Mouse (Mus musculus) liver, embryonic 15.5 days (tissue): ENCODE measurements around the gene Gmpr. TPM values are rescaled to one million over a fixed set of nuclear protein-coding genes. Genes with fewer than 3 reads are reported as not detected.
A peak's percentile ranks its signal among the peaks of the same experiment; 100 is the strongest.
"Not testable (repeated sequence)": the region's sequence is repeated elsewhere in the genome, so short reads cannot be mapped to it uniquely, and the experiment has no call there.

Source experiments
- ATAC-seq: fragments of 200-750 bp; cut with Nextera tagmentation; 2 replicates; pipeline ENCODE4 v1.8.0; 2017; ENCODE audit warnings: moderate number of reproducible peaks, mild to moderate bottlenecking, moderate library complexity; ENCODE audit not compliant: insufficient read depth
- H3K27ac ChIP-seq: fragments of 300-500 bp; sonication (generic); replicated peaks from 2 replicates; pipeline ENCODE4 v1.5.1; 2015; ENCODE audit warnings: mild to moderate bottlenecking, inconsistent platforms
- H3K27me3 ChIP-seq: fragments of 300-500 bp; sonication (generic); 2 replicates; pipeline ENCODE4 v1.6.1; 2015; ENCODE audit warnings: mild to moderate bottlenecking, inconsistent platforms
- H3K36me3 ChIP-seq: fragments of 300-500 bp; sonication (generic); replicated peaks from 2 replicates; pipeline ENCODE4 v1.6.1; 2015; ENCODE audit warnings: moderate library complexity, mild to moderate bottlenecking, inconsistent platforms
- H3K4me1 ChIP-seq: fragments of 300-500 bp; sonication (generic); replicated peaks from 2 replicates; pipeline ENCODE4 v1.6.1; 2015; ENCODE audit warnings: inconsistent platforms
- H3K4me2 ChIP-seq: fragments of 300-500 bp; sonication (generic); 2 replicates; pipeline ENCODE4 v1.6.1; 2015; ENCODE audit warnings: moderate library complexity, mild to moderate bottlenecking, inconsistent platforms
- H3K4me3 ChIP-seq: fragments of 300-500 bp; sonication (generic); replicated peaks from 2 replicates; pipeline ENCODE4 v1.5.1; 2015; ENCODE audit warnings: mild to moderate bottlenecking, inconsistent platforms
- H3K9ac ChIP-seq: fragments of 300-500 bp; sonication (generic); 2 replicates; pipeline ENCODE4 v1.6.1; 2015; ENCODE audit warnings: moderate library complexity, mild to moderate bottlenecking, inconsistent platforms
- H3K9me3 ChIP-seq: fragments of 300-500 bp; sonication (generic); replicated peaks from 2 replicates; pipeline ENCODE4 v1.6.1; 2016; ENCODE audit warnings: inconsistent platforms
- WGBS: fragments of 180-500 bp; shearing (Covaris S2); methylation state at CpG from one replicate; pipeline ENCODE4 v1.1.7; 2015; ENCODE audit warnings: mixed read lengths; ENCODE audit not compliant: insufficient replicate concordance; 5-methylcytosine and 5-hydroxymethylcytosine counted together
- polyA plus RNA-seq: library from polyadenylated mRNA; unstranded; fragments of >200 nt; fragmentation: Nextera tagmentation; extraction: Ambion mirVana; gene quantifications from 2 replicates; pipeline ENCODE4 v1.2.1, GENCODE M21; 2015

Gmpr gene
- polyA plus RNA-seq, 1 experiment from 2014 or later, result 265 TPM

DNA sequence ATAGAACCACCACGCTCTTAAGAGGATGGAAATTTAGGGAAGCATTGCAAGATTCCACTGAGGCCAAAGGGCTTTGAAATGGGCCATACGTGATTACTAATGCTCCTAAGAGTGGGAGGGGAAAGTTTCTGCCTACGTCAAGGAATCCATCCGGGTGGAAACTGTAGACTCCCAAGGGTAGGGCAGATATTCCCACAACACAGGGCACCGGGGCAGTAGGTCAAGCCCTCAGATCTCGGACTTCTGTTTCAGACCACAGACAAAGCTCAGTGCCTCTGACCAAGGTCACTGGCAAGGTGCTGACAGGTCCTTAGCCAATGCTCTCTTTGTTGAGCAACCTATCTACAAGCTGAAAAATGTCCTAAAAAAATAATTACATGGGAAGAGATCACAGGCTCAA is 27.3 kb upstream of the Gmpr start:
- H3K4me1 ChIP-seq, result peaks cover 13% of the 10 kb centered on the region
- no peak overlapping the region for H3K9ac ChIP-seq
- WGBS, result 68% methylated on average over 6 of the region's 6 CpGs
- H3K36me3 ChIP-seq, result no peaks in the 10 kb centered on the region
- ATAC-seq, result no peak
- H3K4me3 ChIP-seq, result no peak overlapping the region
- H3K27ac ChIP-seq, result no peak overlapping the region
- H3K4me2 ChIP-seq, result no peak overlapping the region
- H3K27me3 ChIP-seq, result peaks cover 22% of the 10 kb centered on the region
- 0 out of 2 replicates have a peak, but pooled peaks cover 2% of the 10 kb centered on the region for H3K9me3 ChIP-seq

DNA sequence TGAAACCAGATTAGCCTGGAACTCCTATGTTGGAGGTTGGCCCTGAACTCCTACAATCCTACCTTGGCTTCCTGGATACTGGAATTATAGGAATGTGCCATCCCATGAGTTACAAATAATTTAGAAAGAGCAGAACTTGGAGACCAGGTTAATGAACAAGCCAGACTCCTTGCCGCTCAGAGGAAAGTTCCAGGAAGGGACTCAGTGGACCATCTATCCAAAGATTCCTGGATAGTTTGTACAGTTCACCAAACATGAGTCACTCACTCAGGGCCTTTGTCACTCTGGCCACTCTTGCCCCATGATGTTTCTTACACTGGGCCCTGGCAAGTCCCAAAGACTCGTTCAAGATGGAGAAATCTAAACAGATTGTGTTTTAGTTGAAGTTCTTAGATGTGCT is 24.0 kb upstream of the Gmpr start:
- H3K4me1 ChIP-seq, result 0 out of 2 replicates have a peak, but pooled peaks cover under 1% of the 10 kb centered on the region
- no peak for ATAC-seq
- 76% methylated on average over 2 of the region's 2 CpGs for WGBS

DNA sequence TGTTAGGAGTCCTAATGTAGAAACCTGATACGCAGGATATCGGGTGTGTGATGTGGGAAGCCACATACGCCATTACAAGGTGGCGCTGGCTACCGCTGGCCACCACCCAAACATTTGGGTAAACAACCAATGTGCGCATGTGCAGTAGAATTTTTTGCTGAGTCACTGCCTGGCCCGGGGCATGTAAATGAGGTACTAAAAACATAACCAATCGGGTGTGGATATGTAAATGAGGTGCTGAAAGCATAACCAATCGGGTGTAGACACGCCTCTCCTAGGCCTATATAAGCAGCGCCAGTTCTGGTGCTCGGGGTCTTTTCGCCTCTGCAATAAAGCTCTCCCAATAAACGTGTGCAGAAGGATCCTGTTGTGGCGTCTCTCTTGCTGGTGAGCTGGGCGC is 23.3 kb upstream of the Gmpr start:
- ATAC-seq, H3K4me3 ChIP-seq, H3K4me2 ChIP-seq, H3K9ac ChIP-seq, H3K4me1 ChIP-seq, H3K27ac ChIP-seq, H3K36me3 ChIP-seq, H3K9me3 ChIP-seq: not testable (repeated sequence)
- 87% methylated on average over 16 of the region's 16 CpGs for WGBS
- H3K27me3 ChIP-seq, result peaks cover 16% of the 10 kb centered on the region

More for the DNA sequence above, 24.0 kb upstream of the Gmpr start:
- Histone ChIP-seq H3K27me3 (peaks cover 16% of the 10 kb centered on the region), H3K4me3 (no peak overlapping the region), H3K27ac (no peak overlapping the region), H3K9me3 (0 out of 2 replicates have a peak, but pooled peaks cover 2% of the 10 kb centered on the region), H3K36me3 (no peaks in the 10 kb centered on the region), H3K4me2 (no peak overlapping the region), H3K9ac (no peak overlapping the region)

DNA sequence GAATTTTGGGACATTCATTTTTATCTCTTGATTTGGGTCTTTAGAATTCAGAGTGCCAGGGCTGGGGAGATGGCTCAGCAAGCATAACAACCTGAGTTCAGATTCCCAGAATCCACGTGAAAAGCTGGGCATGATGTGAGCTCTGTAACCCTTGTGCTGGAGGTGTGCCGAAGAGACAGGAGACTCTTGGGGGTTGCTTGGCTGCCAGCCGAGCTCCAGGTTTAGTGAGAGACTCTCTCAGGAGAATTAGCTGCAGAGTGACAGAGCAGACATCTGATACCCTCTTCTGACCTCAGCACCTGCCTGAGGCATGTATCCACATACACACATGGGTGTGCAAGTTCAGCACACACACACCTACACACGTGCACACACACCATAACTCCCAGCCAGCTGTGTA is 21.6 kb upstream of the Gmpr start:
- no peaks in the 10 kb centered on the region for H3K4me1 ChIP-seq
- H3K4me3 ChIP-seq, result no peak overlapping the region
- peaks cover 8% of the 10 kb centered on the region; the same call in 1 of the 2 replicates for H3K27me3 ChIP-seq
- H3K27ac ChIP-seq, result no peak overlapping the region
- WGBS, result 70% methylated on average over 4 of the region's 4 CpGs
- H3K9ac ChIP-seq, result no peak overlapping the region
- no peak overlapping the region for H3K4me2 ChIP-seq
- no peaks in the 10 kb centered on the region for H3K36me3 ChIP-seq
- H3K9me3 ChIP-seq, result 0 out of 2 replicates have a peak, but pooled peaks cover 2% of the 10 kb centered on the region
- ATAC-seq, result no peak

DNA sequence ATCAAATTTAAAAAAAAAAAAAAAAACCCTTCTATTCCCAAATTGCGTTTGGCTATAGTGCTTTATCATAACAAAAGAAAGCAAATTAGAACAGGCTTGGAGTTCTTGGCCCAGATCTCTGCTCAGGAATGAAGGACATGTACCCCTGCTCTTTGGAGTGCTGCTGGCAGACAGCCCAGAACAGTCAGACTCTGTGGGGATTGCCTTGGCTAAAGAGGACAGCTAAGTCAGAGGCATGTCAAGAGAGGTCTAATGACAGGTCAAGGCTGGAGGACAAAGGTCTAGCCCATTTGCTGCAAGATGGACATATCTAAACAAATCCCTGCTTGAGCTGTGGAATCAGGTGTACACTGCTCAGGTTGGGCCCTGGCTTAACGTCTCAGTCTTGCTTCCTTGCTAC is 20.6 kb upstream of the Gmpr start:
- WGBS, result 61% methylated on average over 2 of the region's 2 CpGs
- Histone ChIP-seq H3K36me3 (no peaks in the 10 kb centered on the region), H3K27ac (no peak overlapping the region), H3K4me3 (no peak overlapping the region), H3K9ac (no peak overlapping the region), H3K4me1 (no peaks in the 10 kb centered on the region), H3K27me3 (peaks cover 5% of the 10 kb centered on the region; the same call in 1 of the 2 replicates), H3K4me2 (no peak overlapping the region), H3K9me3 (0 out of 2 replicates have a peak, but pooled peaks cover 2% of the 10 kb centered on the region)
- no peak for ATAC-seq

DNA sequence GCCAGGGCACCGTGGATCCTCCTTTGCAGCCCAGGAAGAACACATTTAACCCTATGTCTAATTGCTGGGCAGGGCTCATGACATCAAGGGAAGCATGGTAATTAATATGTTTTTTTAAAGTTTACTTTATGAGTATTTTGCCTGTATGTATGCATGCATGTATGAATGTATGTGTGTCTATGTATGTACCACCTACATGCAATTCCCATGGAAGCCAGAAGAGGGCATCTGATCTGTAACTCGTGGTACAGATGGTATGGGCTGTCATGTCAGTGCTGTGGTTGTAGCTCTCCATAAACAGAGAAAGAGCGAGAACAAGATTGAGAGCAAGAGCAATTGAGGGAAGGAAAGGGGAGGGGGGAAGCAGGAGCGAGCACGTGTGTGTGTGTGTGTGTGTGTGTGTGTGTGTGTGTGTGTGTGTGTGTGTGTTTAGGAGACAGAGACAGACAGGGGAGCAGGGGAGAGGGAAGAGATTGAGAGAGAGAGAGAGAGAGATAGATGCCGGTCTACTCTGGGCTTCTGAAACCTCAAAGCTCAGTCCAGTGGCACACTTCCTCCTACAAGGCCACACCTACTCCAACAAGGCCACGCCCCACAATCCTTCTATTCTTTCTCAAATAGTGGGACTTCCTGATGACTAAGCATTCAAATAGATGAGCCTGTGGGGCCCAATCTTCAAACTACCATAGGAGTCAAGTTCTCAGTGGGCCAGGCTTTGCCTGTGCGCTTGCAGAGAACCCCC is 15.1 kb upstream of the Gmpr start:
- no peak overlapping the region for H3K4me2 ChIP-seq
- peak; percentile 64 for ATAC-seq
- WGBS, result 67% methylated on average over 8 of the region's 8 CpGs

DNA sequence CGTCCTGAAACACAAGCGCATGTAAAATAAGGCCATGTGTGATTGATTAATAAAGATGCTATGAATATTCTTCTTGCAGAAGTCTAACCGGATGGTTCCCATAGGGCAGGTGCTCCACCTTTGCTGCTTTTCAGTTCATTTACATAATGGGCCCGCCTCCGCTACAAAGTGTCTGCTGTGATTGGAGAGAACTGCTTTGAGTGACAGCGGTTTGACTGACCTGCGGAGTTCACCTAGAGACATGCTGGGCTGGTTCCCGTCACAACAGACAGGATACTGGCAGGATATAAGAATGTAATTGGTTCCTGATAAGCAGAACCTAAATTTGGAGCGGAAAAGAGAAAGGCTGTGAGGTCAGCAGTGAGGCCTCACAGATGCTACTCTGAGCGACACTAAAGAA is 13.4 kb upstream of the Gmpr start:
- no peaks in the 10 kb centered on the region for H3K36me3 ChIP-seq
- H3K4me2 ChIP-seq, result peak overlapping the region; percentile 8; the same call in 1 of the 2 replicates
- no peak overlapping the region for H3K9ac ChIP-seq
- no peak for ATAC-seq
- no peaks in the 10 kb centered on the region for H3K27me3 ChIP-seq
- peak overlapping the region; percentile 17; the same call in 1 of the 2 replicates for H3K4me3 ChIP-seq
- H3K27ac ChIP-seq, result no peak overlapping the region
- no peaks in the 10 kb centered on the region for H3K9me3 ChIP-seq
- peaks cover 25% of the 10 kb centered on the region for H3K4me1 ChIP-seq
- 52% methylated on average over 10 of the region's 10 CpGs for WGBS

More for the DNA sequence above, 15.1 kb upstream of the Gmpr start:
- H3K27me3 ChIP-seq, result 0 out of 2 replicates have a peak, but pooled peaks cover 2% of the 10 kb centered on the region
- H3K9me3 ChIP-seq, result no peaks in the 10 kb centered on the region
- H3K4me3 ChIP-seq, result no peak overlapping the region
- H3K36me3 ChIP-seq, result no peaks in the 10 kb centered on the region
- no peak overlapping the region for H3K9ac ChIP-seq
- peaks cover 24% of the 10 kb centered on the region for H3K4me1 ChIP-seq
- H3K27ac ChIP-seq, result no peak overlapping the region

DNA sequence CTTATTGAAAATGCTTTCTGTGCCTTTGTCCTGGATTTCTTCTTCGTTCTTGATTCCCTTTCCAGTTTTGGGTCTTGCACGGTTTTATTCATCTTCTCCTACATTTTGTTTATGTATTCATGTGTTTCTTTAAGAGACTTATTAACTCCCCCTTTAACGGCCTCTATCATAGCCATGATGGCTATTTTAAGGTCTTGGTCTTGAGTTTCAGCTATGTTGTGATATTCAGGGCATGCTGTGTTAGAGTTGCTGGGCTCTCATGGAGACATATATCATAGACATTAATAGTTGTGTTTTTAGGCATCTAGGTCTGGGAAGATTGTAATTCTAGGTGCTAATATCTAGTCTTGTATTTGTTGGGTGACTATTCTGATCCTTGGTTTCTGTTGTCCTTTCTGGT is 8.6 kb upstream of the Gmpr start:
- H3K4me1 ChIP-seq, result peaks cover 66% of the 10 kb centered on the region
- no peak for ATAC-seq
- H3K9me3 ChIP-seq, result peaks cover 6% of the 10 kb centered on the region; the same call in 1 of the 2 replicates
- no peaks in the 10 kb centered on the region for H3K36me3 ChIP-seq
- H3K4me2 ChIP-seq, result no peak overlapping the region
- 0 out of 2 replicates have a peak overlapping the region, but pooled peaks have one; percentile 61 for H3K27ac ChIP-seq
- H3K27me3 ChIP-seq, result no peaks in the 10 kb centered on the region
- H3K9ac ChIP-seq, result no peak overlapping the region
- 79% methylated on average over 3 of the region's 3 CpGs for WGBS
- H3K4me3 ChIP-seq, result no peak overlapping the region

DNA sequence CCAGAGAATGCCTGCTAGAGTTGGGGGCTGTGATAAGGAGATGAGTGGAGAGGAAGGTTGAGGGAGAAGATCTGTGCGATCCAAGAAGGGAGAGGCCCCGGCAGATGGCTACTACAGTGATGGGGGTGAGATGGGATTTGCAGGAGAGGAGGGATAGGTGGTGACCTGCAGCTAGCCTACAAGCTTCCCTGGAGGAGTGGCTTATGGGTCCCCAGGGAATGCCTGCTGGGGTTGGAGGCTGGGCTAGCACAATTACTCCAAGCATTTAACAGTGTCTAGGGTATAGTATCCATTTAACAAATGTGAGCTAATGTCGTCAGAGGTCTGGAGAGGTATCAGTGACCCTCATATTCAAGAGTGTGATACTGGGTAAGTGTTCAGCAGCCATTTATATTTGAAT is 7.9 kb upstream of the Gmpr start:
- H3K27ac ChIP-seq, result 0 out of 2 replicates have a peak overlapping the region, but pooled peaks have one; percentile 61
- peaks cover 66% of the 10 kb centered on the region for H3K4me1 ChIP-seq
- peak overlapping the region; percentile 37 for H3K4me2 ChIP-seq
- no peak for ATAC-seq
- H3K36me3 ChIP-seq, result no peaks in the 10 kb centered on the region
- 82% methylated on average over 3 of the region's 3 CpGs for WGBS
- H3K9ac ChIP-seq, result no peak overlapping the region
- peaks cover 6% of the 10 kb centered on the region; the same call in 1 of the 2 replicates for H3K9me3 ChIP-seq
- H3K27me3 ChIP-seq, result no peaks in the 10 kb centered on the region
- H3K4me3 ChIP-seq, result no peak overlapping the region

DNA sequence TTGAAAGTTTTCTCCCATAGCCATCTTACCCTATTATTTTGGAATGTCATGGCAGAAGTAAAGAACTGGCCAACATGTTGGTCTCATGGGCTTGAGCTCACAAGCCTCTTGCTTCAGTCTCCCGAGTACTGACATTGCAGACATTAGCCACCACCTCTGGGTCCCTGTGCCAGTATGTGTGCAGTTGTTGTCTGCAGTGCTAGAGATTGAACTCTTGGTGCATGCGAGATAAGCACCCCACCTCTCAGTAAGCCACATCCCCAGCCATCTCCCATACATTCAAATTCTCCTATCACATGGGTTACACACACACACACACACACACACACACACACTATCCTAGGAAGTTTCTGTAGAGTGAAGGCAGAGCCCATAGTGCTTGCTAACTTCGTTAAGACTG is 7.3 kb upstream of the Gmpr start:
- Histone ChIP-seq H3K9ac (no peak overlapping the region), H3K4me2 (peak overlapping the region; percentile 37)
- WGBS, result 24% methylated on average over 3 of the region's 3 CpGs

DNA sequence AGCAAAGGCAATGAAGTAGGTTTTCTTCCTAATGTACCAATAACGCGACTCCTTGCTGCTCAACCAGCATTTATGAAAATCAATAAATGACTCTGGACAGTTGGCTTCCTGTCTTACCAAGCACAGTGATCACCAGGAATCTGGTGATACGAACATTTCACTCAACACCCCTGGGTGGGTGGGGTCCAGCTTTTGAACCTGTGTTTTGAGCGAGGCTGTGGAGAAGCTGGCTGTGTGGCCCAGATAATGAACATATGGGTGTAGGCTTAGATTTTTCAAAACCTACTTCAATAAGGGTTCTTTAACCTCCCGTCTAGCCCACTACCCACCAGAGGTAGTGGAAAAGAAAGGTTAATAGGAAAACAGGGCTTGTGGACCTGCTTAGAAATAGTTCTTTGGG is 4.5 kb upstream of the Gmpr start:
- Histone ChIP-seq H3K4me2 (peak overlapping the region; percentile 53), H3K36me3 (no peaks in the 10 kb centered on the region), H3K9ac (peak overlapping the region; percentile 25; the same call in 1 of the 2 replicates), H3K4me1 (peaks cover 75% of the 10 kb centered on the region), H3K27ac (peak overlapping the region; percentile 87), H3K9me3 (peaks cover 6% of the 10 kb centered on the region; the same call in 1 of the 2 replicates), H3K27me3 (no peaks in the 10 kb centered on the region; the same call in 1 of the 2 replicates), H3K4me3 (no peak overlapping the region)
- peak; percentile 53 for ATAC-seq
- WGBS, result 39% methylated on average over 5 of the region's 5 CpGs

More for the DNA sequence above, 7.3 kb upstream of the Gmpr start:
- H3K27me3 ChIP-seq, result no peaks in the 10 kb centered on the region
- peak; percentile 87 for ATAC-seq
- H3K27ac ChIP-seq, result peak overlapping the region; percentile 61
- peaks cover 69% of the 10 kb centered on the region for H3K4me1 ChIP-seq
- H3K36me3 ChIP-seq, result no peaks in the 10 kb centered on the region
- H3K4me3 ChIP-seq, result no peak overlapping the region
- H3K9me3 ChIP-seq, result peaks cover 6% of the 10 kb centered on the region; the same call in 1 of the 2 replicates
